Mouse (Mus musculus) midbrain, postnatal 0 days (tissue): ENCODE measurements around the gene Fbxo17. TPM values are rescaled to one million over a fixed set of nuclear protein-coding genes. Genes with fewer than 3 reads are reported as not detected.

Experiments used
- ATAC-seq: fragments of 200-750 bp; cut with Nextera tagmentation; 2 replicates; pipeline ENCODE4 v1.8.0; 2017; ENCODE audit warnings: moderate number of reproducible peaks, mild to moderate bottlenecking, moderate TSS enrichment, moderate library complexity; ENCODE audit not compliant: low FRiP score
- DNase-seq: peaks from one replicate; pipeline ENCODE4 v3.0.0-alpha.2; 2015; ENCODE audit warnings: low spot score
- H3K27ac ChIP-seq: fragments of 300-500 bp; sonication (generic); 2 replicates; pipeline ENCODE4 v1.5.1; 2014; ENCODE audit warnings: low read depth, mild to moderate bottlenecking, low read length, mixed read lengths
- H3K27me3 ChIP-seq: fragments of 300-500 bp; sonication (generic); 2 replicates; pipeline ENCODE4 v1.6.1; 2014; ENCODE audit warnings: low read length, control low read depth, mixed read lengths; ENCODE audit not compliant: insufficient read depth
- H3K36me3 ChIP-seq: fragments of 300-500 bp; sonication (generic); 2 replicates; pipeline ENCODE4 v1.6.1; 2014; ENCODE audit warnings: low read length, control low read depth, mixed read lengths; ENCODE audit not compliant: insufficient read depth
- H3K4me1 ChIP-seq: fragments of 300-500 bp; sonication (generic); 2 replicates; pipeline ENCODE4 v1.6.1; 2014; ENCODE audit warnings: mild to moderate bottlenecking, control low read depth, antibody characterized with exemption, low read length, mixed read lengths; ENCODE audit not compliant: insufficient read depth
- H3K4me2 ChIP-seq: fragments of 300-500 bp; sonication (generic); 2 replicates; pipeline ENCODE4 v1.6.1; 2014; ENCODE audit warnings: low read depth, mild to moderate bottlenecking, low read length, mixed read lengths; ENCODE audit not compliant: poor library complexity, severe bottlenecking
- H3K4me3 ChIP-seq: fragments of 300-500 bp; sonication (generic); 2 replicates; pipeline ENCODE4 v1.5.1; 2014; ENCODE audit warnings: low read depth, mild to moderate bottlenecking, low read length, moderate library complexity
- H3K9ac ChIP-seq: fragments of 300-500 bp; sonication (generic); replicated peaks from 2 replicates; pipeline ENCODE4 v1.6.1; 2014; ENCODE audit warnings: mild to moderate bottlenecking, low read length, moderate library complexity, mixed read lengths; ENCODE audit not compliant: poor library complexity, severe bottlenecking
- H3K9me3 ChIP-seq: fragments of 300-500 bp; sonication (generic); 2 replicates; pipeline ENCODE4 v1.6.1; 2016; ENCODE audit warnings: low read length, control low read depth
- CTCF ChIP-seq: IDR thresholded peaks from 2 replicates; pipeline ENCODE4 v1.5.1; 2016; ENCODE audit warnings: antibody characterized with exemption, mild to moderate bottlenecking
- WGBS: fragments of 180-500 bp; shearing (Covaris S2); extraction: QIAGEN DNeasy Blood & Tissue Kit; methylation state at CpG from one replicate; pipeline ENCODE4 v1.1.7; 2014; 5-methylcytosine and 5-hydroxymethylcytosine counted together
- polyA plus RNA-seq: library from polyadenylated mRNA; unstranded; fragments of >200 nt; fragmentation: Nextera tagmentation; extraction: Ambion mirVana; gene quantifications from 2 replicates; pipeline ENCODE4 v1.2.1, GENCODE M21; 2015
- total RNA-seq: library from RNA; depleted of rRNA; stranded (reverse); fragments of >200 nt; gene quantifications from 2 replicates; pipeline ENCODE4 v1.2.3, GENCODE M21; 2014

The Fbxo17 gene
- total and polyA plus RNA-seq, 2 experiments from 2014 or later = 2.8 to 5.5 TPM

DNA sequence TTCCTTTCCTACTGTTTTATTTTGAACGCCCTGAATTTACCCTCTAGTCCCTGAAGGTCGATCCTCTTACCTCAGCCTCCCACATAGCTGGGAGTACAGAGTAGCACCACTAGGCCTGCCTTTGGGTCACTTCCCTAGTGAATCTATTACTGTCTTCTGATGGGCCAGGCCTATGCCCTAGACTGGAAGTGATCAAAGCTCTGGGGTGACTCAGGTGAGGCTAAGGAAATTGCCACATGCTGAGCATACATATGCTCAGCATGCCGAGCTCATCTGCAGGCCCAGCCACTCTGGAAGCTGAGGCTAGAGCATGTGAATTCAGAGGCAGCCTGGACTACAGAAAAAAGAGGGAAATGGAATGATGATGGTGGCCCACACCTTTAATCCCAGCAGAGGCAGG is 56.6 kb downstream of the Fbxo17 start:
- H3K27me3 ChIP-seq = no peaks in the 10 kb centered on the region
- no peak overlapping the region for H3K27ac ChIP-seq
- H3K4me2 ChIP-seq = no peak overlapping the region
- H3K4me3 ChIP-seq = no peak overlapping the region
- TF ChIP-seq CTCF = no peak
- no peaks in the 10 kb centered on the region for H3K4me1 ChIP-seq
- H3K36me3 ChIP-seq = peaks cover 9% of the 10 kb centered on the region
- H3K9ac ChIP-seq = no peak overlapping the region
- DNase-seq (no peak), ATAC-seq (no peak)
- no peaks in the 10 kb centered on the region for H3K9me3 ChIP-seq
- 76% methylated on average over 3 of the region's 3 CpGs for WGBS

DNA sequence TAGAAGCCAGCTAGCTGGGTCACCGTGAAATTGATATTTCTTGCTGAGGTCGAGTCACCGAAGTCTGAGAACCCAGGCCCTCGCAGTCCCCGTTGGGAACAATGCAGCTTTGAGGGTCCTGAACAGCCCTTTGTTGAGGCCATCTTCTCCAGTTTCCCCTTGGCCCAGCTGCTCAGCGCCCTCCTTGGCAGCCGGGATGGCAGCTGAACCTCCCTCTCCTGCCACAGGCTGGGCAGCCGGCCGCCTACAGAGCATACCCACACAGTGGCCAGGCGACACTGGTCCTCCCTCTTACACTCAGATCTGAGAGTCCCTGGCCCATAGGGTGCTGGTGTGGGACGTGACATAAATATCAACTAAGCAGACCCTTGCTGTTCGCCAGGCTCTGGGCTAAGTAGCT is 57.6 kb downstream of the Fbxo17 start:
- no peaks in the 10 kb centered on the region for H3K4me1 ChIP-seq
- H3K4me2 ChIP-seq = no peak overlapping the region
- 40% methylated on average over 12 of the region's 12 CpGs for WGBS
- no peaks in the 10 kb centered on the region for H3K9me3 ChIP-seq
- peak; percentile 68 for ATAC-seq
- TF ChIP-seq CTCF = no peak
- no peak overlapping the region for H3K27ac ChIP-seq
- peaks cover 9% of the 10 kb centered on the region for H3K36me3 ChIP-seq
- no peaks in the 10 kb centered on the region for H3K27me3 ChIP-seq
- no peak overlapping the region for H3K9ac ChIP-seq
- DNase-seq = peak; percentile 73
- H3K4me3 ChIP-seq = no peak overlapping the region

GRCm38 (mm10) chr7:28775129-28775528 is 58.5 kb downstream of the Fbxo17 start:
- no peaks in the 10 kb centered on the region for H3K27me3 ChIP-seq
- H3K36me3 ChIP-seq = peaks cover 9% of the 10 kb centered on the region
- H3K9me3 ChIP-seq = no peaks in the 10 kb centered on the region
- no peak overlapping the region for H3K9ac ChIP-seq
- H3K27ac ChIP-seq = no peak overlapping the region
- ATAC-seq (no peak), DNase-seq (peak; percentile 39)
- no peak for TF ChIP-seq CTCF
- H3K4me3 ChIP-seq = no peak overlapping the region
- no peaks in the 10 kb centered on the region for H3K4me1 ChIP-seq
- H3K4me2 ChIP-seq = no peak overlapping the region
- WGBS = 78% methylated on average over 7 of the region's 7 CpGs

GRCm38 (mm10) chr7:28778825-28779224 is 62.2 kb downstream of the Fbxo17 start:
- H3K36me3 ChIP-seq = peaks cover 13% of the 10 kb centered on the region
- H3K9me3 ChIP-seq = no peaks in the 10 kb centered on the region
- DNase-seq = no peak
- no peak for TF ChIP-seq CTCF
- no peak overlapping the region for H3K27ac ChIP-seq
- H3K4me3 ChIP-seq = no peak overlapping the region
- ATAC-seq = no peak
- WGBS = 87% methylated on average over 9 of the region's 9 CpGs
- H3K9ac ChIP-seq = no peak overlapping the region
- 0 out of 2 replicates have a peak, but pooled peaks cover 3% of the 10 kb centered on the region for H3K4me1 ChIP-seq
- no peak overlapping the region for H3K4me2 ChIP-seq
- no peaks in the 10 kb centered on the region for H3K27me3 ChIP-seq

GRCm38 (mm10) chr7:28780067-28780658 is 63.6 kb downstream of the Fbxo17 start:
- WGBS = 46% methylated on average over 6 of the region's 6 CpGs
- no peak for ATAC-seq
- peak; percentile 80 for TF ChIP-seq CTCF

DNA sequence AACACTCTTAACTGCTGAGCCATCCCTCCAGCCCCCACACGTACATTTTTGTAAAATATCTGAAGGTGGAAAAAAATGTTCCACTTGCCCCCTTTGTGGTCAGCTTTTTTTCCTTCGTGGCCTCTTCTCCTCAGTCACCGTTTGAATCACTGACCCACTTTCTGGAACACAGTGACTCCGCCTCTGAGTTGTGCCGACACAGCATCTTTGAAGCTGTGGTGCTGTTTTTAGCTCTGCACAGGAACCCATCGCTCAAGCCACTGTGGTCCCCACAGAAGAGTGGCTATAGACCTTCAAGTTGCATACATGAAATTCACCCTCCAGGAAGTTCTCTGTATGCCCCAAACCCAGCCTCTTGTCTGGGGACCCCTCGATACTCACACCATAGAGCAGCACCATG is 64.3 kb downstream of the Fbxo17 start:
- H3K9me3 ChIP-seq = no peaks in the 10 kb centered on the region
- peaks cover 32% of the 10 kb centered on the region for H3K36me3 ChIP-seq
- 0 out of 2 replicates have a peak, but pooled peaks cover 3% of the 10 kb centered on the region for H3K4me1 ChIP-seq
- H3K27me3 ChIP-seq = no peaks in the 10 kb centered on the region
- ATAC-seq = no peak
- H3K4me3 ChIP-seq = no peak overlapping the region
- no peak for TF ChIP-seq CTCF
- H3K9ac ChIP-seq = no peak overlapping the region
- no peak overlapping the region for H3K4me2 ChIP-seq
- 70% methylated on average over 7 of the region's 7 CpGs for WGBS
- no peak for DNase-seq
- no peak overlapping the region for H3K27ac ChIP-seq

More at GRCm38 (mm10) chr7:28780067-28780658, 63.6 kb downstream of the Fbxo17 start:
- DNase-seq = peak; percentile 91
- H3K27me3 ChIP-seq = no peaks in the 10 kb centered on the region
- no peak overlapping the region for H3K4me2 ChIP-seq
- no peaks in the 10 kb centered on the region for H3K9me3 ChIP-seq
- H3K4me1 ChIP-seq = 0 out of 2 replicates have a peak, but pooled peaks cover 3% of the 10 kb centered on the region
- no peak overlapping the region for H3K9ac ChIP-seq
- peaks cover 25% of the 10 kb centered on the region for H3K36me3 ChIP-seq
- H3K4me3 ChIP-seq = no peak overlapping the region
- no peak overlapping the region for H3K27ac ChIP-seq
